Mouse (Mus musculus) hindbrain, postnatal 0 days (tissue): Measurements from ENCODE around the gene Rab8a. TPM values are rescaled to one million over a fixed set of nuclear protein-coding genes. Genes with fewer than 3 reads are reported as not detected.

Experiments used
- ATAC-seq: fragments of 200-750 bp; cut with Nextera tagmentation; 2 replicates; pipeline ENCODE4 v1.8.0; 2017; ENCODE audit warnings: mild to moderate bottlenecking, moderate TSS enrichment, moderate library complexity
- DNase-seq: peaks from one replicate; pipeline ENCODE4 v3.0.0-alpha.2; 2015; ENCODE audit warnings: low spot score
- H3K27ac ChIP-seq: fragments of 300-500 bp; sonication (generic); 2 replicates; pipeline ENCODE4 v1.5.1; 2014; ENCODE audit warnings: mild to moderate bottlenecking
- H3K27me3 ChIP-seq: fragments of 300-500 bp; sonication (generic); 2 replicates; pipeline ENCODE4 v1.6.1; 2014; ENCODE audit warnings: low read length, mixed read lengths; ENCODE audit not compliant: insufficient read depth
- H3K36me3 ChIP-seq: fragments of 300-500 bp; sonication (generic); 2 replicates; pipeline ENCODE4 v1.6.1; 2014; ENCODE audit warnings: low read length, mixed read lengths; ENCODE audit not compliant: insufficient read depth
- H3K4me1 ChIP-seq: fragments of 300-500 bp; sonication (generic); 2 replicates; pipeline ENCODE4 v1.6.1; 2014; ENCODE audit warnings: antibody characterized with exemption, low read length, mixed read lengths; ENCODE audit not compliant: insufficient read depth
- H3K4me2 ChIP-seq: fragments of 300-500 bp; sonication (generic); 2 replicates; pipeline ENCODE4 v1.6.1; 2014; ENCODE audit warnings: low read depth, mild to moderate bottlenecking, low read length, moderate library complexity, mixed read lengths
- H3K4me3 ChIP-seq: fragments of 300-500 bp; sonication (generic); 2 replicates; pipeline ENCODE4 v1.5.1; 2014; ENCODE audit warnings: low read length
- H3K9ac ChIP-seq: fragments of 300-500 bp; sonication (generic); replicated peaks from 2 replicates; pipeline ENCODE4 v1.6.1; 2014; ENCODE audit warnings: mild to moderate bottlenecking, low read length, moderate library complexity, mixed read lengths
- H3K9me3 ChIP-seq: fragments of 300-500 bp; sonication (generic); 2 replicates; pipeline ENCODE4 v1.6.1; 2016; ENCODE audit warnings: low read length, mixed read lengths
- CTCF ChIP-seq: IDR thresholded peaks from 2 replicates; pipeline ENCODE4 v1.5.1; 2016; ENCODE audit warnings: antibody characterized with exemption, control low read depth, low read depth
- WGBS: fragments of 180-500 bp; shearing (Covaris S2); extraction: QIAGEN DNeasy Blood & Tissue Kit; methylation state at CpG from one replicate; pipeline ENCODE4 v1.1.7; 2014; 5-methylcytosine and 5-hydroxymethylcytosine counted together
- polyA plus RNA-seq: library from polyadenylated mRNA; unstranded; fragments of >200 nt; fragmentation: Nextera tagmentation; extraction: Ambion mirVana; gene quantifications from 2 replicates; pipeline ENCODE4 v1.2.1, GENCODE M21; 2015
- total RNA-seq: library from RNA; depleted of rRNA; stranded (reverse); fragments of >200 nt; gene quantifications from 2 replicates; pipeline ENCODE4 v1.2.3, GENCODE M21; 2014

Rab8a gene
- total and polyA plus RNA-seq, 2 experiments from 2014 or later, result 29.5 to 71.5 TPM

DNA sequence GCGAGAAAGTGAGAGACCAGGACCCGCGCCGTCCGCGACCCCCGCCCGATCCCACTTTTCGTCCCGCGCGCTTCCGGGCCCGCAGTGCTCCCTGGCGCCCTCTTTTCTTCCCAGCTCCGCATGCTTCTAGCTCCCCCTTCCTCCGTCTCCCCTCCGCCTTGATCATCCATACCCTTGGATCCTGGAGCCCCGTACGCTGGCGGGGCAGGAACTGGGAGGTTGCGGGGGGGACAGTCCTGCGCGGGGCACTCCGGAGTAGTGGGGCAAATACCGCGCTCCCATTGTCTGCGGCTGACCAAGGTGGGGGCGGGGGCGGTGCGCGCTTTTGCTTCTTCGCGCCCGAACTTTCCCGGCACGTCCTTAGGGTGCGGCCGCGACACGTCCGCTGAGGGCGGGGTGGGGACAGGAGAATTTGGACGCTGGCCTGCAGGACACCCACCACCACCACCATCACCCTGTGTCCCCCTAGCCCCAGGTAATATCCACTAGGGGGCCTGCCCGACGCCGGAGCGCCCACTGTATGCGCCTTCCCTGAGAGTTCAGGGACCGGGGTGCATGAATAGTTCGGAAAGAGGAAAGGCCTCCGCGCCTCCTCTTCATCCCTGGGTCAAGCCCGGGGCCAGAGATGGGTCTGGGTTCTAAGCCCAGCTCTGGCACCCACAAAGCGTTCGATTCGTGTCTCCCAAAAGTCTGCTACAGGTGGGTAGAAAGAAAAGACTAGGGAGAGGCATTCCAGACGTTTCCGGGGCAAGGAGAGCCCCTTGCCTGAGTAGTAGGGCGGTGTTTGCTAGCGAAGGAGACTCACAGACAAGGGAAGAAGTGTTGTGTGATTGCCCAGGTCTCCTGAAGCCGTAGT lies 25.3 kb upstream of the Rab8a start:
- H3K4me3 ChIP-seq, result peak overlapping the region; percentile 93
- peak overlapping the region; percentile 91 for H3K9ac ChIP-seq
- peak overlapping the region; percentile 85 for H3K27ac ChIP-seq
- H3K4me2 ChIP-seq, result peak overlapping the region; percentile 90
- 2% methylated on average over 46 of the region's 62 CpGs for WGBS
- H3K4me1 ChIP-seq, result 0 out of 2 replicates have a peak, but pooled peaks cover 7% of the 10 kb centered on the region
- ATAC-seq (peak; percentile 62), DNase-seq (peak; percentile 51)
- no peaks in the 10 kb centered on the region for H3K27me3 ChIP-seq
- H3K36me3 ChIP-seq, result peaks cover 9% of the 10 kb centered on the region; the same call in 1 of the 2 replicates
- TF ChIP-seq CTCF, result peak; percentile 43; the same call in 1 of the 2 replicates
- H3K9me3 ChIP-seq, result no peaks in the 10 kb centered on the region

DNA sequence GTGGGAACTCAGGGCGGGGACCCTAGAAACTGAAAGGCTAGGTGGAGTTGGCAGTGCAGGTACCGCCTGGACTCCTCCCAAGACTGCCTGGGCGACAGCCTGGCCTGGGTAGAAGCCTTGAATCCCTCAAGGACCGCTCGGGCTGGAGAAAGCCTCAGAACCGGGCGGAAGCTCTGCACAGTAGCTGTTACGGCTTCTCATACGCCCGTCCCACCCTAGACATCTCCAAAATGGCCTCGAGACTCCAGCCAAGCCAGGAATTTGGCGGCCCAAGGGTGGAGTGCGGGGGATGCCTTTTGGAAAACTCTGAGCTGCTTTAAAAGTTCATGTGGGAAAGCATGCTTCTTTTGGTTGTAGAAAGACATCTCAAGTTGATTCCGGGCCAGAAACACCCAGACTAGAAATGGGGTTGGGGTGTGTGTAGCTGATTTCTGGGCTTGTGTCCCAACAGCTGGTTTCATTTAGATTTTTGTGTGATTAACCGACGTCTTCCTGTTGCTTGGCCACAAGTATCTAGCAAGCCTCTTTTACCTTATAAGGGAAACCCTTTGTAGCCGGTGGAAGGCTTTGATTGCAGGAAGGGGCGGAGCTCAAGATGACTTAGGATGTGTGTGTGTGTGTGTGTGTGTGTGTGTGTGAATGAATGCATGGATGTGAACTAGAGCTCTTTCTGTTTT lies 24.6 kb upstream of the Rab8a start:
- Histone ChIP-seq H3K36me3 (peaks cover 9% of the 10 kb centered on the region; the same call in 1 of the 2 replicates), H3K4me3 (peak overlapping the region; percentile 93), H3K9me3 (no peaks in the 10 kb centered on the region), H3K27me3 (no peaks in the 10 kb centered on the region), H3K4me1 (0 out of 2 replicates have a peak, but pooled peaks cover 7% of the 10 kb centered on the region), H3K27ac (peak overlapping the region; percentile 85), H3K4me2 (peak overlapping the region; percentile 90), H3K9ac (peak overlapping the region; percentile 91)
- peak; percentile 43; the same call in 1 of the 2 replicates for ATAC-seq
- peak; percentile 73 for DNase-seq
- 1% methylated on average over 18 of the region's 18 CpGs for WGBS
- TF ChIP-seq CTCF, result no peak

- 93% methylated on average over 2 of the region's 2 CpGs for WGBS
- H3K4me1 ChIP-seq, result 0 out of 2 replicates have a peak, but pooled peaks cover 7% of the 10 kb centered on the region
- no peak overlapping the region for H3K27ac ChIP-seq
- no peak overlapping the region for H3K9ac ChIP-seq
- no peak overlapping the region for H3K4me3 ChIP-seq
- no peaks in the 10 kb centered on the region for H3K9me3 ChIP-seq
- no peaks in the 10 kb centered on the region for H3K27me3 ChIP-seq
- H3K4me2 ChIP-seq, result peak overlapping the region; percentile 90; the same call in 1 of the 2 replicates
- peaks cover 14% of the 10 kb centered on the region for H3K36me3 ChIP-seq
- ATAC-seq, result no peak
- no peak for TF ChIP-seq CTCF
- no peak for DNase-seq
Observed at GRCm38 (mm10) chr8:72137431-72137830, 23.6 kb upstream of the Rab8a start.

DNA sequence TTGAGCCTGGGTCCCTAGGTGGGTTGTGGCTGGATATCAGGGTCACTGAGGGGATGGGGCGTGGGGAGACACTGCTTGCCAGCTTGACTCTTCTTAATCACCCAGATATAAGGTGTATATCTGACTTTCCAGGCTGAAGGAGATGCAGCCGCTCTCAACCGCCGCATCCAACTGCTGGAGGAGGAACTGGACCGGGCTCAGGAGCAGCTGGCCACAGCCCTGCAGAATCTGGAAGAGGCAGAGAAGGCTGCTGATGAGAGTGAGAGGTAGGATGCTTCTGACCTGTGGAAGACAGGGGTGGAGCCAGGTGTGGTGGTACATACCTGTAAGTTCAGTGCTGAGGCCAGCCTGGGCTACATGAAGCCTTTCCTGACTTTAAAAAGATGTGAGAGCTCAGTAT lies 22.5 kb upstream of the Rab8a start:
- Histone ChIP-seq H3K4me2 (no peak overlapping the region), H3K9me3 (no peaks in the 10 kb centered on the region), H3K4me3 (no peak overlapping the region), H3K36me3 (peaks cover 18% of the 10 kb centered on the region), H3K4me1 (0 out of 2 replicates have a peak, but pooled peaks cover 7% of the 10 kb centered on the region), H3K27me3 (no peaks in the 10 kb centered on the region), H3K9ac (no peak overlapping the region), H3K27ac (no peak overlapping the region)
- ATAC-seq (no peak), DNase-seq (no peak)
- 97% methylated on average over 5 of the region's 5 CpGs for WGBS
- TF ChIP-seq CTCF, result no peak

GRCm38 (mm10) chr8:72143256-72143824 lies 17.7 kb upstream of the Rab8a start:
- Histone ChIP-seq H3K4me1 (no peaks in the 10 kb centered on the region), H3K36me3 (peaks cover 57% of the 10 kb centered on the region), H3K4me3 (no peak overlapping the region), H3K27ac (no peak overlapping the region), H3K9ac (no peak overlapping the region), H3K9me3 (no peaks in the 10 kb centered on the region), H3K27me3 (no peaks in the 10 kb centered on the region), H3K4me2 (no peak overlapping the region)
- TF ChIP-seq CTCF, result no peak
- WGBS, result 94% methylated on average over 13 of the region's 13 CpGs
- DNase-seq (no peak), ATAC-seq (no peak)

DNA sequence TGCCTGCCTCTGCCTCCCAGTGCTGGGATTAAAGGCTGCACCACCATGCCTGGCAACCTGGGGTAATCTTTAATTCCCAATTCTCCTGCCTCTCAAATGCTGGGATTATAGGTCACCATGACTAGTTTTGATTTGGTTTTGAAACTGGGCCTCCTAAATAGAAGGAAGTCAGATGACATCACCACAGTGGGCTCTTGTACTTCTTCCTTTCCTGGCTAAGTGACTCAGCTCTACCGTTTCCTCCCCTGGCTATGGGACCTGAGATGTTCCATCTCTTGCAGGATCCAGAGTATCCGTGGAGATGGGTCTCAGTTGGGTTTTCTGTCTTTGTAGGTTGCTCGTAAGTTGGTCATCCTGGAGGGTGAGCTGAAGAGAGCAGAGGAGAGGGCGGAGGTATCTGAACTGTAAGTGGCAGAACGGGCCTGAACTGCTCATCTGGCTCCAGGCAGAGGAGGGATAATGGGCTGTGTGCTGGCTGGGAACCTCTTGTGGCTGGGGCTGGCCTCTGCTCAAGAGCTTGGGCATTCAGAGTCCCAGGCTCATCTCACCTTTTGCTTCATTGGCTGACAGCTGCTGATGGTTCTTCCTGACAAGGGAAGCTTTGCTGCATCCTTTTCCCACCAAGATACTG lies 16.5 kb upstream of the Rab8a start:
- Histone ChIP-seq H3K27ac (no peak overlapping the region), H3K9me3 (no peaks in the 10 kb centered on the region), H3K4me3 (no peak overlapping the region), H3K4me2 (no peak overlapping the region), H3K36me3 (peaks cover 60% of the 10 kb centered on the region), H3K9ac (no peak overlapping the region), H3K4me1 (no peaks in the 10 kb centered on the region), H3K27me3 (no peaks in the 10 kb centered on the region)
- DNase-seq (no peak), ATAC-seq (no peak)
- 97% methylated on average over 5 of the region's 5 CpGs for WGBS
- no peak for TF ChIP-seq CTCF
